Mouse (Mus musculus): ENCODE measurements at regions not wholly inside any gene's neighbourhood (a gene's known extent, or its start where the extent isn't known, plus 50 kb on each side); places are given as distances from the start of the nearest gene placed in this dataset.
"Not testable (repeated sequence)": the region's sequence is repeated elsewhere in the genome, so short reads cannot be mapped to it uniquely, and the experiment has no call there.

- no peak for DNase-seq (ENCODE audit: low read depth in 1 of 2, low spot score in 2 of 2)
Observed at GRCm38 (mm10) chr14:104208855-104209254, 258.9 kb downstream of the Pou4f1 start.

- DNase-seq (ENCODE audit: low read depth in 1 of 2, low spot score in 2 of 2), result no peak
Observed at GRCm38 (mm10) chr14:104208040-104208816, 259.6 kb downstream of the Pou4f1 start.

DNA sequence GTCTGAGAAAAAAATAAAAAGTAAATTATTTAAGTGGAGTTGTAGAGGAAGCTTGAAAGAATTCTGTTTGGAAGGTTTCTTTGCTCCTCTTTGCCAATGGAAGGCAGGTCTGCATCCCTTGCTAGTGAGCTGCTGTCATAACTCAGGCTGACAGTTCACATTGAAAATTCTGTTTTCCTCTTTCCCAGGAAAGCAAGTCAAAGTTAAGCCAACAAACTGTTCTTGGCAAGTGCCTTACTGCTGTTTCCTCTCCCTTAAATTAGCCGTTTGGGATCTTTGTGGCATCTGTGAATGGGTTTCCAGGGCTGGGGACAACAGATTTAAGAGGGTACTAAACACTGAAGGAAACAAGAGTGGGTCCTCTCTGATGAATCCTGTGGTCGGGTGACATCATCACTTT is 261.2 kb downstream of the Pou4f1 start:
- DNase-seq (ENCODE audit: low read depth in 1 of 2, low spot score in 2 of 2), result no peak

- DNase-seq (ENCODE audit: low read depth in 1 of 2, low spot score in 2 of 2), result no peak
Observed at GRCm38 (mm10) chr14:104203239-104203986, 264.4 kb downstream of the Pou4f1 start.

GRCm38 (mm10) chr14:104193198-104193597 is 274.6 kb downstream of the Pou4f1 start:
- no peak for DNase-seq (ENCODE audit: low read depth in 1 of 2, low spot score in 2 of 2)

DNA sequence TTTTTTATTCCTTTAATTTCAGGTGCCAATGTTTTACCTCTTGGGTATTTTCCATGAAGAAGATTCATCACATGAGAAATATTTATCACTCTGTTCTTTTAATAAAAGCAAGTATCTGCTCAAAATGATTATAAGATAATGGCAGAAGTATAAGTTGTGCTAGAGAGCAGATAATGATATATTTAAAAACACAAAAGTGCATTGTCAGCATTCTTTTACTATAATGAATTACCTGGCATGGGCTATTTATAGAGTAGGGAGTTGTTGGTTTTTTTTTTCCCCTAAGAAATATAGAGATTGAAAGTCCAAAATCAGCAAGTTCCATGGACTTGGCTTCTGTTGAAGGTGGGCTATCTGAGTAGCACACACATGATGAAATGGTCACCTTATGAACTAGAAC is 292.7 kb downstream of the Pou4f1 start:
- DNase-seq (ENCODE audit: low read depth in 1 of 2, low spot score in 2 of 2), result no peak

DNA sequence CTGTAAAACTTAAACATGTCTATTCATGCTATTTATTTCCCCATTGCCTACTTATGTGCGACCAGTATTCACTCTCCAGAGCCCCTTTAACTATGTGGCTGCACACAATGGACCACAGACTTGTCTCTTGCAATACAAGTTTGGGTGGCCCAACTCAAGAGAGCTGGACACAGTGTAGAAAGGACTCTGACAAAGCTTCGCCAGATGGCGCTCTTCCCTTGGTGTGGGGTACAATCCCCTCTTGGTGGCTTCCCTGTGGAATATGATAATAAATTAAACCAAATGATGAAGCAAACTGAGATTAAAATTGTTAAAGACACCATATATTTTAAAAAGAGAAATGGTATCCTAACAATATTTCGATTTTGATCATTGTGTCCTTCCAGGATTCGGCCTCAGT is 302.6 kb upstream of the Ednrb start:
- no peak for DNase-seq (ENCODE audit: low read depth in 1 of 2, low spot score in 2 of 2)

GRCm38 (mm10) chr14:104145395-104145794 is 301.2 kb upstream of the Ednrb start:
- no peak for DNase-seq (ENCODE audit: low read depth in 1 of 2, low spot score in 2 of 2)

DNA sequence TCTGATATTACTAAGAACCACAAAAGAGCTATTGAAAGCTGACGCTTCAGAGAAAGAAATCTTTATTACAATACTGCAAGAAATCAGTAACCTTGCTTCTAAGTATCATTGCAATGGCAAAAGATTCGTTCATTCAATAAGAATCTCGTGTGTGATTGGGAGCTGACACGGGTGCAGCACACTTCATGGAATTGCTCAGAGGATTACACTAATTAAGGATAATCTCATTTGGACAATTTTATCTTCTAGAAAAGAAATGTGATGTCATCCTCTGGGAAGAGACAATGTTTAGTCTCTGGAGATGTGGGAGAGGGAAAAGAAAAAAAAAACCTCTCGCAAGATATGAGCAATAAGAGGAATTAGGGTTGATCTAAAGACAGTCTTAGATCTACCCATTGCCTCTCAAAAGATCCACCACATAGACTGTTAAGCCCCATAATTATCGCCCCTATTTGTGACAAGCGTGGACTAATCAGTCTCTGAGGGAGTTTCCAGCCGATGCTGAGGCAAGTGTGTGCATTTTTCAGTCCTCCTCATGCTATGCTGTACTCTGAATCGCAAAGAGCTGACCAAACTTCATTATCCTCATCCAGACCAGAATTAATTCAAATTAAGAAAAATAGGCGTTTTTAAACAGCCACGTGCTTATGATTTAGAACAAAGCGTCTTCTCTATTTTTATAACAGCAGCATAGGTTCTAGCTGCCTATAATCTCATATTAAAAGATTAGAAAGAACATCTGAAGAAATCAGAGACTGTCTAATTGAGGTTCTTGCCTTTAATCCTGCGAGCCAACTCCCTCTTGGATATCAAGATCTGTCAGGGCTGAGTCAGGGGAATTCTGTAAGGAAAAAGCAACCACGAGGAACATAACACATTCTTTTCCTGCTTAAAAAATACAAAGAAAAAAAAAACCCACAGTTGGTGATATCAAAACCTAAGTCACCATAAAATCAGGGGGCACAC is 271.1 kb upstream of the Ednrb start:
- no peak for DNase-seq (ENCODE audit: low read depth in 1 of 2, low spot score in 2 of 2)

- DNase-seq (ENCODE audit: low read depth in 1 of 2, low spot score in 2 of 2), result no peak
Observed at GRCm38 (mm10) chr14:104114182-104114581, 270.0 kb upstream of the Ednrb start.

- no peak for DNase-seq (ENCODE audit: low read depth in 1 of 2, low spot score in 2 of 2)
Observed at GRCm38 (mm10) chr14:104113448-104113847, 269.2 kb upstream of the Ednrb start.

GRCm38 (mm10) chr14:104086381-104086780 is 242.2 kb upstream of the Ednrb start:
- no peak for DNase-seq (ENCODE audit: low read depth in 1 of 2, low spot score in 2 of 2)

GRCm38 (mm10) chr14:104064199-104064598 is 220.0 kb upstream of the Ednrb start:
- not testable (repeated sequence) for DNase-seq (ENCODE audit: low read depth in 1 of 2, low spot score in 2 of 2)

DNA sequence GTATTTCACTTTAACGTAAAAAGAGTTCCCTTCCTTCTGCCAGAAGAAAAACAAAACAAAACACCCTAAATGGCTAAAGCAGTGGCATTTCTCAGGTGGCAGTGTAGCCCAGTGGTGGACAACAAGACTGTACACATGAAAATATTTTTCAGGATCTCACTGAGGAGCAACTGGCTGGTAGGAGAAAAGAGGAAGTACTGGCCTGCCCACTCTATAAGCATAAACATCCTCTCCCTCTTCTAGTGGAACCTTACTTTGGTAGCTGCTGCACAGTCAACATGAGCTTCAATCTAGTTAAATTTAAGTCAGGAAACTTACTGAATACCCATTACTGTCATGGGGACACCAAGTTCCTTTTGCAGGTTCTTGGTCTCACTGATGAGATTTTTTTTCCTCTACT is 209.5 kb upstream of the Ednrb start:
- DNase-seq (ENCODE audit: low read depth in 1 of 2, low spot score in 2 of 2), result no peak

DNA sequence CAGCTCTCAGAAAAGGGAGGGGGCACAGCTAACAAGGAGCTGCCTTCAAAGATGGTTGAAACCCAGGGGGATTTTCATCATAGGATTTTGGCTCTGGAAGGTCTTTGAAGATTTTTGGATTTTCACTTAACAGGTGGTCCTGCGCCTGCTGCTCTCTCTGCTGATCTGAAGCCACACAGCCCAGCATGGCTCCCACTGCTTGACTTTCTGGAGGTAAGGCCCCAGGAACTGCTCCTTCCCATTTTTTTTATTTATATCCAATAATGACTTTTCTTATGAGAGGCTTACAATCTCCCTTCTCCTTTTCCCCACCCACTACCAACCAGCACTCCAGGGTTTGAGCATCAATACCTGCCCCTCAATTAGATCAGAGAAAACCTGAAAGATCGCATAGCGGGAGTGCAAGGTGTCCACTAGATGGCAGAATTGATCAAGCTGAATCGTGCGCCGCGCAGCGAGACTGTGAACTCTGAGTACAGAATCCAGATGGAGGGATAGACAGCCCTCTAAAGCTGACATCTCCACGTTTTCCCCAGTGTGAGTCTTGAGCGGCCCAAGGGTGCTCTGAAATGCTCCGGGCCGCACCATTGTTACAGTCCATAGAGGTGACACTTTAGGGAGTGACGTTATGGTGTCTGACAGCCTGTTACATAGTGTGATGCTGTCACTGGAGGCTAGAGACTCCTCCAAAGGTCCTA is 194.6 kb upstream of the Ednrb start:
- DNase-seq (ENCODE audit: low read depth in 1 of 2, low spot score in 2 of 2), result no peak

- DNase-seq (ENCODE audit: low read depth in 1 of 2, low spot score in 2 of 2), result no peak
Observed at GRCm38 (mm10) chr14:104033606-104034005, 189.4 kb upstream of the Ednrb start.

GRCm38 (mm10) chr14:104030784-104031470 is 186.7 kb upstream of the Ednrb start:
- no peak for DNase-seq (ENCODE audit: low read depth in 1 of 2, low spot score in 2 of 2)

- DNase-seq (ENCODE audit: low read depth in 1 of 2, low spot score in 2 of 2), result no peak
Observed at GRCm38 (mm10) chr14:104029668-104030530, 185.7 kb upstream of the Ednrb start.

GRCm38 (mm10) chr14:104027900-104028285 is 183.7 kb upstream of the Ednrb start:
- no peak for DNase-seq (ENCODE audit: low read depth in 1 of 2, low spot score in 2 of 2)

All from monocyte, adult 2 months (primary cell).